Mouse (Mus musculus): ENCODE measurements at regions not wholly inside any gene's neighbourhood (a gene's known extent, or its start where the extent isn't known, plus 50 kb on each side); places are given as distances from the start of the nearest gene placed in this dataset.

DNA sequence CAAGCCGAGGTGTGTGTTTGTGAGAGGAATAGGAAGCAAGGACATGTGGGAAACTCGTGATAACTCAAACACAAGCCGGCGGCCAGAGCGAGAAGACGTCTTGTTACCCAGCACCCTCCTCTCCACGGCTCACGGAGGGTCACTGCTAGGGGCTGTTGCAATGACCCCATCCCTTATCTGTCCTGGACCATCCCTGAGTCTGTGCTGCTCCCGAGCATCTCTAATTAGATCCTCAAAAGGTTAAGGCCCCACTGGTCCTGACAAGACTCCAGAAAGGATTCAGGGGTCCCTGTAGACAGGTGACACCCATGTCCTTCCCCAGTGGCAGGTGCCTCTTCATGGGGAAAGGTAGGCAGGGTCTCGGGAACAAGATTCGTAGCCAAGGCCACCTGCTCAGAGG is 212.6 kb downstream of the Gm26897 start:
- DNase-seq (ENCODE audit: low spot score in 2 of 2), result no peak

GRCm38 (mm10) chr5:111957698-111958097 is 224.0 kb downstream of the Gm26897 start:
- no peak for DNase-seq (ENCODE audit: low spot score in 2 of 2)

DNA sequence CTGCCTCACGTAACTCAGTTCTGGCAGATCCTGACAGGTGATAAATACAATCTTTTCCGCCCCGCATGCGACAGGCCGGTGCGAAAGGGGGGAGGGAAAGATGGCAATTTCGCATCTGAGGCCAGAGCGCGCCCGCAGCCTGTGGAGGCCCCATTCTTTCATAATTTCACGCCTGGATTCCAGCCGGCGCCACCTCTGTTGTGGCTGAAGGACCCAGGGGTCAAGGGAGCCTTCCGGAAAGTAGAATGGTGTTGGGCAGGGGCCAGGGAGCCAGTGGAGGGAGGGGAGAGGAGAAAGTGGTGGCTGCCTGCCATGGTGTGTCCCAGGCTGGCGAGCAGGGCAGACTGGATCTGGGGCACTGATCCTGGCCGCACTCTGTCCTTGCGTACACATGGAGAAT is 224.5 kb downstream of the Gm26897 start:
- DNase-seq (ENCODE audit: low spot score in 2 of 2), result no peak

GRCm38 (mm10) chr5:111965311-111965710 is 231.6 kb downstream of the Gm26897 start:
- DNase-seq (ENCODE audit: low spot score in 2 of 2), result no peak

GRCm38 (mm10) chr5:111968121-111968520 is 234.4 kb downstream of the Gm26897 start:
- DNase-seq (ENCODE audit: low spot score in 2 of 2), result no peak

DNA sequence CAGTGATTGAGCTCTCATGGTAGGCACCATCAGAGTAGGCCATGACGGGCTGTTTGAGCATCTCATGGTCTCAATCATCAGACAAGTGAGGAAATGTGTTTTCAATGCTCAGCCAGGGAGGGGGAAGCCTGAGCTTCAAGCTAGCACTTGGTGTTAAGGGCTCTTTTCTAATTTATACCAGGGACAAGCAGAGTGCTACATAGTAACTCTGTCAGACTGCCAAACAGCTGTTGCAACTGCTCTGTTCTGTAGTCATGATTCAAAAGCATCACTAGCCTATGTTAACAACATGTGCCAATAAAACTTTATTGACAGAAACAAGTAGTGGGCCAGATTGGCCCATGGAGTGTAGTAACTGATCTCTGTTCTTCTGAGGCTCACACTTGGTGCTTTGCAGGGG is 235.0 kb downstream of the Gm26897 start:
- DNase-seq (ENCODE audit: low spot score in 2 of 2), result no peak

- no peak for DNase-seq (ENCODE audit: low spot score in 2 of 2)
Measured at GRCm38 (mm10) chr5:111971193-111971592, 237.5 kb downstream of the Gm26897 start.

GRCm38 (mm10) chr5:111971952-111972351 is 238.2 kb downstream of the Gm26897 start:
- DNase-seq (ENCODE audit: low spot score in 2 of 2), result no peak

- no peak for DNase-seq (ENCODE audit: low spot score in 2 of 2)
Measured at GRCm38 (mm10) chr5:111975686-111976085, 242.0 kb downstream of the Gm26897 start.

GRCm38 (mm10) chr5:111979601-111980000 is 245.9 kb downstream of the Gm26897 start:
- DNase-seq (ENCODE audit: low spot score in 2 of 2), result no peak

DNA sequence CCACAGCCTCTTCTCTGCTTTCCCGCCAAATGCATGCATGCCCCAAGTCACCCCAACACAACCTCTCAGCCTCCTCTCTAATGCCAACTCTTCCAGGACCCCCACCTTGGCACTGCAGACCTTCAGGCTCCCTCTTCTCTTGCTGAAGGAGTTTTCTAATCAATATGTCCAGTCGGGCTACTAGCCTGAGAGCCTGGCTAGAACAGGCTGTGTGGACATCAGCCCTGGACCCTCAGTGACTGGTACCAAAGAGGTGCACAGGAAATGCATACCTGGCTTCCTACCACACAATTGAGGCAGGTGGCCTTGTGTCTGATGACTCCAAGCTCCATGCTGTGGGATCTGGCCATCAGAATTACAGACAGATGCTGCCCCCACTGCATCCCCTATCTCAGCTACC is 248.4 kb downstream of the Gm26897 start:
- DNase-seq (ENCODE audit: low spot score in 2 of 2), result no peak

- no peak for DNase-seq (ENCODE audit: low spot score in 2 of 2)
Measured at GRCm38 (mm10) chr5:111985997-111986396, 252.3 kb downstream of the Gm26897 start.

DNA sequence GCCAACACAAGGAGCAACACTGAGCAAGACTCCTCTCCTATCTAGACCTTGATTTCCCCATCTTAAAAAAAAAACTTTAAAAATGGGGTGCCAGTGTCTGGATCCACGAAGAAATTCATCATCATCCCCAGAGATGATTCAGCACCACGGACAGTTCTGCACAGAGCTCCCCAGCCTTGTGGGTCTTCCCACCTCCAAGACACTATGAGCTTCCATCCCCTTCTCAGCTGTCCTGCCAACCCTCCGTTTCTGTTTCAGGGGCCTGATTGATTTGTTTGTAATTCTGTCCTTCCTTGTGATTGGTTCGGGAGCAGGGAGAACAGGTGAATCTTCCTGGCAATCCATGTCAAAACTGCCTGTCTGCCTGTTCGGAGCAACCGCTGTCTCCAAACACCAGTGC is 253.3 kb downstream of the Gm26897 start:
- no peak for DNase-seq (ENCODE audit: low spot score in 2 of 2)

GRCm38 (mm10) chr5:111991805-111992204 is 258.1 kb downstream of the Gm26897 start:
- no peak for DNase-seq (ENCODE audit: low spot score in 2 of 2)

GRCm38 (mm10) chr5:111993221-111993620 is 259.1 kb downstream of the Cryba4 start:
- no peak for DNase-seq (ENCODE audit: low spot score in 2 of 2)

GRCm38 (mm10) chr5:111993930-111994329 is 258.4 kb downstream of the Cryba4 start:
- no peak for DNase-seq (ENCODE audit: low spot score in 2 of 2)

- no peak for DNase-seq (ENCODE audit: low spot score in 2 of 2)
Measured at GRCm38 (mm10) chr5:111996806-111997205, 255.5 kb downstream of the Cryba4 start.

DNA sequence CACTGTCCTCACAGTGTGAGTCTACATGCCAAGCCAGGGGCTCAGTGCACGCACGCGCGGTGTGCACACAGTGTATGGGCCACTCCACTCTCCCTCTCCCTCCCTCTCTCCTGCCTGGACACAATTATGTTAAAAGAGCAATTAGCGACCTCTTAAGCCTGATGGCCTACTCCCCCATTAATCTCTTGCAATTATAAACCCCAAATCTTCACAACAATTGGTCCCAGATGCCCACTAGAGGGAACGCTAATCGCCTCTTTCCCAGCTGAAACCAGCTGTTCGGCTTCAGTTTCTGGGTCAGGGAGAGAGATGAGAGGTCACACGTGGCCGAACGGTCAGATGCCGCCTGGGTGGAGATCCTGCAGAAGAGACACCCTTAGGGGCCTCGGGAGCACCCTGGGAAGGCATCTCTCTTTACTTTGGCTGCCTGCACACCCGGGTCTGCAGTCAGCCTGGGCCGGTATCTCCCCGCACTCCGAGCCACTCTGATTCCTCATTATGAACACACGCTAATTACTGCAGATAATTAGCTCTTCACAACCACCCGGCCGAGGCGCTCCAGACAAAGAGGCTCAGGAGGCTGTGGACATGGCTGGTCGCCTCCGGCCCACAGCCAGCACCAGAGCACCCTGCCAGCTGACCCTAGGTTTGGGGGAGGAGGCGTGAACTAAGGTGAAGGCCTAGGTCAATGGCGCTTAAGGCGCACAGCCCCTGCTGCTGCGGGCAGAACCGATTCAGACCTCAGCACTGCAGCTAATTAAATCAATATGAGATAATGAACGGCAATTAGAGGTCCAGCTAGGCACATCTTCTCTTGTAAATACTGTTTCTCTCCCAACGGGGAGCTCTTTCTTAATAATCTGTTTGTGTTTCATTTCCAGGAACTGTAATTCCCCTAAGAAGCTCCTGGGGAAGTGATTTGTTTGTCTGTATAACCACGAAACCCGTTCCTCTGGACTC is 250.3 kb downstream of the Cryba4 start:
- DNase-seq (ENCODE audit: low spot score in 2 of 2), result no peak

GRCm38 (mm10) chr5:112002856-112003660 is 249.3 kb downstream of the Cryba4 start:
- DNase-seq (ENCODE audit: low spot score in 2 of 2), result no peak

- no peak for DNase-seq (ENCODE audit: low spot score in 2 of 2)
Measured at GRCm38 (mm10) chr5:112004041-112004440, 248.3 kb downstream of the Cryba4 start.

DNA sequence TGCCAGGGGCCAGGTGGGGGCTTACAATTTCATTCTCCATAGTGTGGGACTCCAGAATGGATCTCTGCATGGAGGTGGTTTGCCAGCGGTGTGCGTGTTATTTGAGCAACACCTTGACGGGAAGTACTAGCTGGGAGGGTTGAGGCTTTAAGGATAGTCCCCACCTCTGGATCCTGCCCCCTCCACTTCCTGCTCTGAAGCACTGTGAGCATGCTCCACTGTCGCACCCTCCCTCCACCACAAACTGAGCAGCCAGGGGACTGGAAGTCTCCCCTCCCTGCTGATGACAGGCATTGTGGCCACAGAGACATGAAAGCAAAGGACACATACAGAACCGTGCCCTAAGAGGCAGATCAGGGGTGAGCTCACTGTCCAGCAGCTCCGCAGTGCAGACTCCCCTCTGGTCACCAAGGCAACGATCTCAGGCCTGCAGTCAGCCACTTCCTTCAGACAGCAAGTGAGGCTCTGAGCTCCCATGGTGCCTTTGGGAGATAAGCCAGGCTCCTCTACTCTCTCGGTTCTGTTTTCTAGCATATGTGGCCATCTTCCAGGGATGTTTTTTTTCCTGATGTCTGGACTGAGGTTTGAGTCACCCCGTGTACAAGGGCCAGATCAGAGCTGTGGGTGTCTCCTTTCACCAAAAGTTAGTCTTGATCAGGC is 239.7 kb downstream of the Cryba4 start:
- DNase-seq (ENCODE audit: low spot score in 2 of 2), result no peak

- no peak for DNase-seq (ENCODE audit: low spot score in 2 of 2)
Measured at GRCm38 (mm10) chr5:112018925-112019324, 233.4 kb downstream of the Cryba4 start.
